Comparison of ENCODE assay signal across 8 mouse cellular contexts in the genomic region with DNA sequence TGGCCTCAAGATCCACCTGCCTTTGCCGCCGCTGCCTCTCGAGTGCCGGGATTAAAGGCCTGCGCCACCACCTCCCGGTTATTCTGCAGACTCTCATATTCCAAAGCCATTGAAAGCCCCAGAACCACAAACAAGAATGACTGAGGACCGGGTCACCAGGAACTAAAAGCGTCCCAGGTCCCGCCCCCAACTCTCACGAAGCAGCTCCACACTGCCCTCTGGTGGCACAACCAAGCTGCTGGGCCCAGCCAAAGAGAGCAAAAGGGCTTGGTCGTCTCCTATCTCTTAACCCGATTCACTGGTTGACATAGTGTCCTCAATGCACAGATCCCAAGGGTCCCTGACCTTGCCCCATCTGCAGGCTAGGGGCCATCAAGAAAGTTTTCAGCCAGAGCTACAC. TPM values are rescaled to one million over a fixed set of nuclear protein-coding genes. Genes with fewer than 3 reads are reported as not detected.
DNase-seq lines count a peak whose midpoint lies in the region; ATAC-seq and TF ChIP-seq lines count a peak whose summit lies in the region.

No protein-coding gene starts in this region.

- DNase-seq in adipocyte (ENCODE audit: low spot score) = peak; percentile 92
- DNase-seq in gastrocnemius, postnatal 25 days = peak; percentile 77
- peak; percentile 63 to 89 for DNase-seq in left cerebral cortex, postnatal 10 days (ENCODE audit: extremely low spot score in 1 of 2, low spot score in 2 of 2)
- DNase-seq in right cerebral cortex, adult 18-20 months = peak; percentile 79
- peak; percentile 87 for DNase-seq in urinary bladder, adult 2 months (ENCODE audit: low spot score)

- no peaks in the 10 kb centered on the region for H3K36me3 ChIP-seq in megakaryocyte, embryonic 14.5 days (replicated peaks; ENCODE audit: low read length)

- TF ChIP-seq POLR2A in cortical plate, adult 2 months (IDR thresholded peaks at IDR 0.05; ENCODE audit: extremely low read depth, insufficient read depth, low read length) = no peak

- H3K27me3 ChIP-seq in megakaryocyte, embryonic 14.5 days (replicated peaks) = peaks cover 77% of the 10 kb centered on the region

- peak overlapping the region; percentile 19 for H3K4me3 ChIP-seq in cortical plate, adult 2 months (ENCODE audit: insufficient read depth, low read length)
- peak overlapping the region; percentile 91 for H3K4me3 ChIP-seq in megakaryocyte, embryonic 14.5 days (replicated peaks)

- H3K27ac ChIP-seq in cortical plate, adult 2 months (ENCODE audit: insufficient read depth, low read length) = no peak overlapping the region

- peaks cover 2% of the 10 kb centered on the region; the same call in 1 of the 2 replicates for H3K4me1 ChIP-seq in cortical plate, adult 2 months (ENCODE audit: control insufficient read depth, insufficient read depth, low read length)
- H3K4me1 ChIP-seq in megakaryocyte, embryonic 14.5 days = peaks cover 34% of the 10 kb centered on the region

- TF ChIP-seq CTCF in cortical plate, adult 2 months (IDR thresholded peaks at IDR 0.05; ENCODE audit: extremely low read depth, insufficient read depth, low read length) = peak; percentile 73

- ATAC-seq in inflammation-experienced regulatory T-cells, adult 6 months = peak; percentile 85

- no peaks in the 10 kb centered on the region for H3K9me3 ChIP-seq in megakaryocyte, embryonic 14.5 days

- intact Hi-C loops in left cerebral cortex, postnatal 10 days (cut with DNase I) = no loop called here

RNA-seq across cellular contexts. Expression of a gene that starts 3.9 kb away (rescaled TPM):
- polyA plus RNA-seq in cortical plate, adult 2 months (2012; rRNA removed) = 119 and 128 TPM in 2 replicates
- under 1 TPM; 0.77 to 0.96 TPM for total RNA-seq in gastrocnemius, postnatal 25 days (2021)
- not detected for polyA plus RNA-seq in inflammation-experienced regulatory T-cells, adult 6 months (2017; shearing (Covaris generic))
- total RNA-seq in left cerebral cortex, postnatal 10 days (2021) = 100 to 1,000 TPM; 114 to 119 TPM
- polyA plus RNA-seq in megakaryocyte, embryonic 14.5 days (2012; ENCODE audit: insufficient read depth, low replicate concordance) = 0.22 and 2.8 TPM in 2 replicates
- polyA plus RNA-seq in urinary bladder, adult 2 months (2012; rRNA removed) = 25.1 and 49.7 TPM in 2 replicates

RNA-seq across cellular contexts. Expression of a gene that starts 14.5 kb away (rescaled TPM):
- polyA plus RNA-seq in cortical plate, adult 2 months (2012; rRNA removed) = 0.04 and 0.06 TPM in 2 replicates
- 1 to 10 TPM in 1 of 2 experiments, under 1 TPM in 1; 0.38 to 1.2 TPM for total RNA-seq in gastrocnemius, postnatal 25 days (2021)
- polyA plus RNA-seq in inflammation-experienced regulatory T-cells, adult 6 months (2017; shearing (Covaris generic)) = not detected
- not detected for total RNA-seq in left cerebral cortex, postnatal 10 days (2021)
- 0.97 TPM in 1 of 2 replicates, not detected in the other for polyA plus RNA-seq in megakaryocyte, embryonic 14.5 days (2012; ENCODE audit: insufficient read depth, low replicate concordance)
- polyA plus RNA-seq in urinary bladder, adult 2 months (2012; rRNA removed) = 26.0 and 32.2 TPM in 2 replicates

RNA-seq across cellular contexts. Expression of a gene that starts 24.3 kb away (rescaled TPM):
- polyA plus RNA-seq in cortical plate, adult 2 months (2012; rRNA removed) = 0.08 and 0.13 TPM in 2 replicates
- total RNA-seq in gastrocnemius, postnatal 25 days (2021) = not detected
- under 1 TPM in 2 of 3 experiments, not detected in 1; 0.41 to 0.48 TPM for polyA plus RNA-seq in inflammation-experienced regulatory T-cells, adult 6 months (2017; shearing (Covaris generic))
- total RNA-seq in left cerebral cortex, postnatal 10 days (2021) = under 1 TPM in 1 of 2 experiments, not detected in 1; 0.47 TPM
- 0.83 and 4.7 TPM in 2 replicates for polyA plus RNA-seq in megakaryocyte, embryonic 14.5 days (2012; ENCODE audit: insufficient read depth, low replicate concordance)
- polyA plus RNA-seq in urinary bladder, adult 2 months (2012; rRNA removed) = 7.6 and 10.0 TPM in 2 replicates

RNA-seq across cellular contexts. Expression of a gene that starts 51.4 kb away (rescaled TPM):
- polyA plus RNA-seq in cortical plate, adult 2 months (2012; rRNA removed) = 184 and 202 TPM in 2 replicates
- total RNA-seq in gastrocnemius, postnatal 25 days (2021) = 10 to 100 TPM; 40.3 to 44.7 TPM
- 10 to 100 TPM; 32.6 to 44.0 (median 40.6) TPM for polyA plus RNA-seq in inflammation-experienced regulatory T-cells, adult 6 months (2017; shearing (Covaris generic))
- total RNA-seq in left cerebral cortex, postnatal 10 days (2021) = 100 to 1,000 TPM; 106 to 120 TPM
- 27.7 and 283 TPM in 2 replicates for polyA plus RNA-seq in megakaryocyte, embryonic 14.5 days (2012; ENCODE audit: insufficient read depth, low replicate concordance)
- polyA plus RNA-seq in urinary bladder, adult 2 months (2012; rRNA removed) = 107 and 117 TPM in 2 replicates

RNA-seq across cellular contexts. Expression of a gene that starts 58.7 kb away (rescaled TPM):
- polyA plus RNA-seq in cortical plate, adult 2 months (2012; rRNA removed) = not detected in 2 replicates
- total RNA-seq in gastrocnemius, postnatal 25 days (2021) = not detected
- not detected for polyA plus RNA-seq in inflammation-experienced regulatory T-cells, adult 6 months (2017; shearing (Covaris generic))
- not detected for total RNA-seq in left cerebral cortex, postnatal 10 days (2021)
- polyA plus RNA-seq in megakaryocyte, embryonic 14.5 days (2012; ENCODE audit: insufficient read depth, low replicate concordance) = not detected in 2 replicates
- not detected in 2 replicates for polyA plus RNA-seq in urinary bladder, adult 2 months (2012; rRNA removed)

Comparison
In these comparisons a context has a peak if more than half of its experiments do, and no peak if none do; other contexts are left out.
1. RNA of a gene that starts 14.5 kb away (polyA plus RNA-seq): 26.0 to 32.2 TPM in urinary bladder, adult 2 months; 0.04 to 0.06 TPM in cortical plate, adult 2 months, not detected in inflammation-experienced regulatory T-cells, adult 6 months and 0.97 TPM in megakaryocyte, embryonic 14.5 days; every median in the first group is over 10 times any median in the second.
2. Peak in every context shown above with its lines, with median percentiles within 50 percentile points of each other: DNase-seq.